Mouse (Mus musculus) lung, adult 2 months (tissue): Measurements from ENCODE around the gene Tmem106a.

Experiments
- CTCF ChIP-seq: fragments of 200-500 bp; IDR thresholded peaks from 2 replicates; pipeline ENCODE4 v1.5.1; 2011; ENCODE audit warnings: mild to moderate bottlenecking, low read length, control low read depth; ENCODE audit not compliant: insufficient read depth
- POLR2A ChIP-seq: fragments of 200-500 bp; IDR thresholded peaks from 2 replicates; pipeline ENCODE4 v1.6.1; 2011; ENCODE audit warnings: low read depth, mild to moderate bottlenecking, control low read depth, low read length, borderline replicate concordance; ENCODE audit errors: extremely low read depth

- no peak for TF ChIP-seq CTCF
- no peak for TF ChIP-seq POLR2A
Observed at GRCm38 (mm10) chr11:101626649-101626994, 44.6 kb downstream of the Tmem106a start.
